Mouse (Mus musculus): ENCODE results near the gene Ide. TPM values are rescaled to one million over a fixed set of nuclear protein-coding genes. Genes with fewer than 3 reads are reported as not detected.

Ide gene
- polyA plus RNA-seq, 1 experiment from 2014 or later = 54.3 TPM

DNA sequence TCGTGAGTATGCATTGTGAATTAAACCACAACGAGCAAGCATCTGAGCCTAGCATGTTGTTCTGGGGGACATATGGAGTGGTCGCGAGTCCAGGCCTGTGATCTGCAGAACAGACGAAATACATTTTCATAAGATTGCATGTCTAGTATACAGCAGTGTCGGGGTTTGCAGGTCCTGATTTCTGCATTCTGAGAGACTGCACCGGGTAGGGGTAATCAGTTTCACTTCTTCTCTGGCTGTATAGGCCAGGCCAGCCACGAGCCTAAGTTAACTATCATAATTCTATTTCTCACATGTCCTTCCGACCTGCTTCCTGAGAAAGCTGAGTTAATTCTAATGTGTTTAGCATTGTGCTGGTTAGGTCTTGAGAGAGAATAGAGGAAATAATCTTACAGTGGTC, 52.9 kb downstream of the Ide start:
- WGBS = 93% methylated on average over 9 of the region's 9 CpGs
- no peak overlapping the region for H3K9ac ChIP-seq
- H3K9me3 ChIP-seq (ENCODE audit: control insufficient read depth, low read length) = no peaks in the 10 kb centered on the region
- no peaks in the 10 kb centered on the region for H3K4me1 ChIP-seq (replicated peaks; ENCODE audit: control insufficient read depth, insufficient read depth, low read length)
- H3K36me3 ChIP-seq (replicated peaks; ENCODE audit: control insufficient read depth, insufficient read depth) = peaks cover 60% of the 10 kb centered on the region
- no peak for DNase-seq (ENCODE audit: low spot score)
- H3K4me2 ChIP-seq (replicated peaks) = no peak overlapping the region
- H3K4me3 ChIP-seq (replicated peaks; ENCODE audit: low read length) = no peak overlapping the region
- no peak overlapping the region for H3K27ac ChIP-seq
- no peak for ATAC-seq (ENCODE audit: low FRiP score)
- no peaks in the 10 kb centered on the region for H3K27me3 ChIP-seq (ENCODE audit: control insufficient read depth, insufficient read depth, low read length)

- peaks cover 77% of the 10 kb centered on the region for H3K36me3 ChIP-seq (replicated peaks; ENCODE audit: control insufficient read depth, insufficient read depth)
- H3K4me3 ChIP-seq (replicated peaks; ENCODE audit: low read length) = no peak overlapping the region
- DNase-seq (ENCODE audit: low spot score) (no peak), ATAC-seq (ENCODE audit: low FRiP score) (no peak)
- H3K4me2 ChIP-seq (replicated peaks) = no peak overlapping the region
- no peaks in the 10 kb centered on the region for H3K4me1 ChIP-seq (replicated peaks; ENCODE audit: control insufficient read depth, insufficient read depth, low read length)
- no peak overlapping the region for H3K9ac ChIP-seq
- no peaks in the 10 kb centered on the region for H3K9me3 ChIP-seq (ENCODE audit: control insufficient read depth, low read length)
- H3K27ac ChIP-seq = no peak overlapping the region
- no peaks in the 10 kb centered on the region for H3K27me3 ChIP-seq (ENCODE audit: control insufficient read depth, insufficient read depth, low read length)
- 97% methylated on average over 6 of the region's 6 CpGs for WGBS
Observed at GRCm38 (mm10) chr19:37283166-37283565, 54.5 kb downstream of the Ide start.

DNA sequence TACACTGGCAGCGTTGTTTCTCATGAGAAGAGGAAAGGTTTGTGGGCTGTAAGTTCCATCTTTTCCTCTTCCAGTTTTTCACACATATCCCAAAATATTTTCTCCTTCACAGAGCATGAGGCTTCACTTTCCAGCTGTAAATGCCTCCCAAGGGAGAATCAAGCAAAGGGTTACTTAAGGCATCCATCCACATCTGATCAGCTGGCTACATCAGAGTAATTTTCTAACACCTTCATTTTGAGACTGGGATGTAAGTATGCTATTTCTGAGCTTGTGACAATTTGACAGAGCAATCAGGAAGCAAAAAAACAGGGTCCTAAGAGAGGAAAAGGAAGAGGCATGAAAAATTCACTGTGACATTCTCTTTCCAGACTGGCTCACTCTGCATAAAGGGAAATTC, 55.9 kb downstream of the Ide start:
- Histone ChIP-seq H3K9ac (no peak overlapping the region), H3K36me3 (replicated peaks; ENCODE audit: control insufficient read depth, insufficient read depth) (peaks cover 87% of the 10 kb centered on the region), H3K4me3 (replicated peaks; ENCODE audit: low read length) (no peak overlapping the region), H3K4me1 (replicated peaks; ENCODE audit: control insufficient read depth, insufficient read depth, low read length) (no peaks in the 10 kb centered on the region), H3K27ac (no peak overlapping the region), H3K4me2 (replicated peaks) (no peak overlapping the region), H3K27me3 (ENCODE audit: control insufficient read depth, insufficient read depth, low read length) (no peaks in the 10 kb centered on the region), H3K9me3 (ENCODE audit: control insufficient read depth, low read length) (no peaks in the 10 kb centered on the region)
- ATAC-seq (ENCODE audit: low FRiP score) = no peak
- WGBS = 91% methylated on average over 1 of the region's 1 CpGs
- DNase-seq (ENCODE audit: low spot score) = no peak

GRCm38 (mm10) chr19:37279194-37279593, 58.5 kb downstream of the Ide start:
- H3K27ac ChIP-seq = no peak overlapping the region
- ATAC-seq (ENCODE audit: low FRiP score) (no peak), DNase-seq (ENCODE audit: low spot score) (no peak)
- no peaks in the 10 kb centered on the region for H3K9me3 ChIP-seq (ENCODE audit: control insufficient read depth, low read length)
- peaks cover 82% of the 10 kb centered on the region for H3K36me3 ChIP-seq (replicated peaks; ENCODE audit: control insufficient read depth, insufficient read depth)
- no peak overlapping the region for H3K4me3 ChIP-seq (replicated peaks; ENCODE audit: low read length)
- no peak overlapping the region for H3K9ac ChIP-seq
- 78% methylated on average over 1 of the region's 1 CpGs for WGBS
- H3K4me2 ChIP-seq (replicated peaks) = no peak overlapping the region
- no peaks in the 10 kb centered on the region for H3K4me1 ChIP-seq (replicated peaks; ENCODE audit: control insufficient read depth, insufficient read depth, low read length)
- H3K27me3 ChIP-seq (ENCODE audit: control insufficient read depth, insufficient read depth, low read length) = no peaks in the 10 kb centered on the region

GRCm38 (mm10) chr19:37275555-37275954, 62.1 kb downstream of the Ide start:
- Histone ChIP-seq H3K36me3 (replicated peaks; ENCODE audit: control insufficient read depth, insufficient read depth) (peaks cover 58% of the 10 kb centered on the region), H3K4me2 (replicated peaks) (no peak overlapping the region), H3K9me3 (ENCODE audit: control insufficient read depth, low read length) (no peaks in the 10 kb centered on the region), H3K27ac (no peak overlapping the region), H3K4me3 (replicated peaks; ENCODE audit: low read length) (no peak overlapping the region), H3K27me3 (ENCODE audit: control insufficient read depth, insufficient read depth, low read length) (no peaks in the 10 kb centered on the region), H3K9ac (no peak overlapping the region), H3K4me1 (replicated peaks; ENCODE audit: control insufficient read depth, insufficient read depth, low read length) (no peaks in the 10 kb centered on the region)
- no peak for DNase-seq (ENCODE audit: low spot score)
- no peak for ATAC-seq (ENCODE audit: low FRiP score)
- 94% methylated on average over 9 of the region's 9 CpGs for WGBS

DNA sequence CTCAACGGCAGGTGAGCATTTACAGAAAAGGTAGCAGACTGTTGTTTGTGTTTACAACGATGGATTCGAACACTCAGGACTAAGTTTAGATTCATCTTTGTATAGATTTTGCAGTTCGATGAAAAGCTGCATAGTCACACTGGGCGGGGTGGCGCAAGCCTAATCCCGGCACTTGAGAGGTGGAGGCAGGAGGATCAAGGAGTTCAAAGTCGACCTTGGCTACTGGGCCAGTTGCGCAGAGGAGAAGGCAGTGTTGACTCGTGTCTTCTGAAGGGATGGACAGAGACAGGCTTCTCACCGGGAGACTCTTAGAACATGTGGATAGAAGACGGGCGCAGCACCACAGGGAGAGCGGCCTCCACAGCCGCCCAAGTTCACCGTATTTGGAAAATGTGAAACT, 68.5 kb downstream of the Ide start:
- H3K4me2 ChIP-seq (replicated peaks) = no peak overlapping the region
- WGBS = 90% methylated on average over 16 of the region's 16 CpGs
- H3K9ac ChIP-seq = no peak overlapping the region
- no peak overlapping the region for H3K27ac ChIP-seq
- H3K9me3 ChIP-seq (ENCODE audit: control insufficient read depth, low read length) = no peaks in the 10 kb centered on the region
- H3K4me1 ChIP-seq (replicated peaks; ENCODE audit: control insufficient read depth, insufficient read depth, low read length) = no peaks in the 10 kb centered on the region
- H3K27me3 ChIP-seq (ENCODE audit: control insufficient read depth, insufficient read depth, low read length) = no peaks in the 10 kb centered on the region
- DNase-seq (ENCODE audit: low spot score) (no peak), ATAC-seq (ENCODE audit: low FRiP score) (no peak)
- no peak overlapping the region for H3K4me3 ChIP-seq (replicated peaks; ENCODE audit: low read length)
- peaks cover 26% of the 10 kb centered on the region for H3K36me3 ChIP-seq (replicated peaks; ENCODE audit: control insufficient read depth, insufficient read depth)

DNA sequence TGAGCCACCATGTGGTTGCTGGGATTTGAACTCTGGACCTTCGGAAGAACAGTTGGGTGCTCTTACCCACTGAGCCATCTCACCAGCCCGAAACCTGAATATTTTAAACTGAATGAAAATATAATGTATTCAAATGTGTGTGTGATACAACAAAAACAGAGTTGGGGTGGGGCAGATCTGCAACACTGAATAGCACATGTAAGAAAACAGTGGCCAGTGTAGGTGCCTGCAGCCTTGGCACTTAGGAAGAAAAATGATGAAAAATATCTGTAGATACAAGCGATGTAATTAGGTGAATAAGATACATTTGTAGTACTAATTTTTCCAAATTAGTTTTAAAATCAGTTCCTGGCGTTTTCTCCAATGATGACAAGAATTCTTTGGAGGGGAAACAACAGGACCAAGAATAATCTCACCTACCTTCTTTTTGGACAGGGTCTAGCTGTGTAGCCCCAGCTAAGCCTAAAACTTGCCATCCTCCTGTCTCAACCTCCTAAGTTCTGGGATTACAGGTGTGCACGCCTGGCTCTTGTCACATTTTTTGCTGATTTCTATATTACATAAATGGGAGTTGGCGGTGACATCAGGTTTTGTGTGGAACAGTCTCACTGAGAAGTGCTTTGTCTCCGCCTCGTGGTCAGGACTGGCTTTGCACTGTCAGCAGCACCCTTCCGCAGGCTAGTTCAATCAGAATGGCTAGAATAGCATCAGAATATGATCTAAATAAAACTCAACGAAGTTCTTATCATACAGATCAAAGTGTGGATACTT, 72.1 kb downstream of the Ide start:
- ATAC-seq (ENCODE audit: low FRiP score) (peak; percentile 83), DNase-seq (ENCODE audit: low spot score) (peak; percentile 94)
- Histone ChIP-seq H3K9ac (no peak overlapping the region), H3K27me3 (ENCODE audit: control insufficient read depth, insufficient read depth, low read length) (no peaks in the 10 kb centered on the region), H3K4me2 (replicated peaks) (no peak overlapping the region), H3K36me3 (replicated peaks; ENCODE audit: control insufficient read depth, insufficient read depth) (peaks cover 19% of the 10 kb centered on the region), H3K4me3 (replicated peaks; ENCODE audit: low read length) (no peak overlapping the region), H3K27ac (no peak overlapping the region), H3K9me3 (ENCODE audit: control insufficient read depth, low read length) (no peaks in the 10 kb centered on the region), H3K4me1 (replicated peaks; ENCODE audit: control insufficient read depth, insufficient read depth, low read length) (no peaks in the 10 kb centered on the region)
- WGBS = 33% methylated on average over 10 of the region's 10 CpGs

- Histone ChIP-seq H3K4me1 (replicated peaks; ENCODE audit: control insufficient read depth, insufficient read depth, low read length) (no peaks in the 10 kb centered on the region), H3K27ac (0 out of 2 replicates have a peak overlapping the region, but pooled peaks have one; percentile 20), H3K36me3 (replicated peaks; ENCODE audit: control insufficient read depth, insufficient read depth) (peaks cover 10% of the 10 kb centered on the region), H3K9ac (no peak overlapping the region), H3K27me3 (ENCODE audit: control insufficient read depth, insufficient read depth, low read length) (no peaks in the 10 kb centered on the region), H3K4me3 (replicated peaks; ENCODE audit: low read length) (no peak overlapping the region), H3K9me3 (ENCODE audit: control insufficient read depth, low read length) (no peaks in the 10 kb centered on the region), H3K4me2 (replicated peaks) (peak overlapping the region; percentile 10)
- WGBS = 45% methylated on average over 23 of the region's 23 CpGs
- DNase-seq (ENCODE audit: low spot score) (peak; percentile 38), ATAC-seq (ENCODE audit: low FRiP score) (peak; percentile 46; the same call in 1 of the 2 replicates)
Observed at GRCm38 (mm10) chr19:37263943-37264897, 73.4 kb downstream of the Ide start.

GRCm38 (mm10) chr19:37263566-37263942, 74.1 kb downstream of the Ide start:
- no peaks in the 10 kb centered on the region for H3K4me1 ChIP-seq (replicated peaks; ENCODE audit: control insufficient read depth, insufficient read depth, low read length)
- H3K9me3 ChIP-seq (ENCODE audit: control insufficient read depth, low read length) = no peaks in the 10 kb centered on the region
- no peak overlapping the region for H3K9ac ChIP-seq
- DNase-seq (ENCODE audit: low spot score) = no peak
- no peaks in the 10 kb centered on the region for H3K27me3 ChIP-seq (ENCODE audit: control insufficient read depth, insufficient read depth, low read length)
- WGBS = 64% methylated on average over 8 of the region's 8 CpGs
- H3K36me3 ChIP-seq (replicated peaks; ENCODE audit: control insufficient read depth, insufficient read depth) = peaks cover 3% of the 10 kb centered on the region; the same call in 1 of the 2 replicates
- H3K4me3 ChIP-seq (replicated peaks; ENCODE audit: low read length) = no peak overlapping the region
- H3K27ac ChIP-seq = no peak overlapping the region
- ATAC-seq (ENCODE audit: low FRiP score) = no peak
- H3K4me2 ChIP-seq (replicated peaks) = peak overlapping the region; percentile 10; the same call in 1 of the 2 replicates
